Mouse (Mus musculus) small intestine, adult 2 months (tissue): ENCODE results near the gene Islr. TPM values are rescaled to one million over a fixed set of nuclear protein-coding genes. Genes with fewer than 3 reads are reported as not detected.

Source experiments
- H3K27ac ChIP-seq: fragments of 200-500 bp; 2 replicates; pipeline ENCODE4 v1.5.1; 2012; ENCODE audit warnings: low read depth, low read length, control low read depth, inconsistent platforms; ENCODE audit not compliant: insufficient read depth
- H3K27me3 ChIP-seq: fragments of 200-500 bp; 2 replicates; pipeline ENCODE4 v1.6.1; 2012; ENCODE audit warnings: mild to moderate bottlenecking, moderate library complexity, low read length, inconsistent platforms; ENCODE audit not compliant: control insufficient read depth, insufficient read depth
- H3K36me3 ChIP-seq: fragments of 200-500 bp; 2 replicates; pipeline ENCODE4 v1.6.1; 2012; ENCODE audit warnings: mild to moderate bottlenecking, low read length, control low read depth, inconsistent platforms; ENCODE audit not compliant: control insufficient read depth, insufficient read depth
- H3K4me1 ChIP-seq: fragments of 200-500 bp; 2 replicates; pipeline ENCODE4 v1.6.1; 2012; ENCODE audit warnings: low read length, inconsistent platforms, mixed read lengths; ENCODE audit not compliant: control insufficient read depth, insufficient read depth, insufficient read length
- H3K4me3 ChIP-seq: fragments of 200-500 bp; 2 replicates; pipeline ENCODE4 v1.5.1; 2012; ENCODE audit warnings: low read depth, mild to moderate bottlenecking, control low read depth, inconsistent platforms, low read length, moderate library complexity
- CTCF ChIP-seq: fragments of 200-500 bp; IDR thresholded peaks from 2 replicates; pipeline ENCODE4 v1.5.1; 2012; ENCODE audit warnings: low read depth, mild to moderate bottlenecking, control low read depth, inconsistent platforms, low read length, moderate library complexity, mixed read lengths; ENCODE audit not compliant: insufficient replicate concordance, insufficient read length; ENCODE audit errors: extremely low read depth
- POLR2A ChIP-seq: fragments of 200-500 bp; IDR thresholded peaks from 2 replicates; pipeline ENCODE4 v1.6.1; 2012; ENCODE audit warnings: low read depth, mild to moderate bottlenecking, control low read depth, inconsistent platforms, low read length, moderate library complexity
- WGBS: fragments of 180-500 bp; shearing (Covaris S2); methylation state at CpG from one replicate; pipeline ENCODE4 v1.1.7; 2018; 5-methylcytosine and 5-hydroxymethylcytosine counted together
- polyA plus RNA-seq: library from polyadenylated mRNA; depleted of rRNA; stranded (reverse); fragments of >200 nt; gene quantifications from 2 replicates; pipeline ENCODE4 v1.2.3, GENCODE M21; 2012

The Islr gene
- polyA plus RNA-seq, 1 experiment = 31.4 TPM

GRCm38 (mm10) chr9:58148806-58149205, 55.3 kb downstream of the Islr start:
- 59% methylated on average over 2 of the region's 2 CpGs for WGBS
- no peaks in the 10 kb centered on the region for H3K36me3 ChIP-seq
- no peak overlapping the region for H3K27ac ChIP-seq
- H3K4me3 ChIP-seq = no peak overlapping the region
- H3K4me1 ChIP-seq = no peaks in the 10 kb centered on the region
- no peaks in the 10 kb centered on the region for H3K27me3 ChIP-seq
- no peak for TF ChIP-seq POLR2A
- no peak for TF ChIP-seq CTCF

- 87% methylated on average over 5 of the region's 5 CpGs for WGBS
- no peak overlapping the region for H3K27ac ChIP-seq
- no peak for TF ChIP-seq CTCF
- no peak for TF ChIP-seq POLR2A
Observed at GRCm38 (mm10) chr9:58145417-58145816, 58.7 kb downstream of the Islr start.

GRCm38 (mm10) chr9:58144664-58145063, 59.4 kb downstream of the Islr start:
- TF ChIP-seq POLR2A = no peak
- no peak for TF ChIP-seq CTCF
- H3K4me1 ChIP-seq = no peaks in the 10 kb centered on the region
- H3K4me3 ChIP-seq = no peak overlapping the region
- 73% methylated on average over 1 of the region's 1 CpGs for WGBS
- H3K27me3 ChIP-seq = no peaks in the 10 kb centered on the region
- H3K27ac ChIP-seq = no peak overlapping the region
- no peaks in the 10 kb centered on the region for H3K36me3 ChIP-seq

More at GRCm38 (mm10) chr9:58145417-58145816, 58.7 kb downstream of the Islr start:
- no peak overlapping the region for H3K4me3 ChIP-seq
- no peaks in the 10 kb centered on the region for H3K36me3 ChIP-seq
- no peaks in the 10 kb centered on the region for H3K27me3 ChIP-seq
- H3K4me1 ChIP-seq = no peaks in the 10 kb centered on the region

- TF ChIP-seq POLR2A (no peak), CTCF (no peak)
- Histone ChIP-seq H3K36me3 (no peaks in the 10 kb centered on the region), H3K27ac (no peak overlapping the region), H3K27me3 (no peaks in the 10 kb centered on the region), H3K4me3 (no peak overlapping the region), H3K4me1 (no peaks in the 10 kb centered on the region)
- WGBS = 39% methylated on average over 7 of the region's 7 CpGs
Observed at GRCm38 (mm10) chr9:58143419-58143818, 60.7 kb downstream of the Islr start.

GRCm38 (mm10) chr9:58139947-58140346, 64.2 kb downstream of the Islr start:
- Histone ChIP-seq H3K4me1 (no peaks in the 10 kb centered on the region), H3K4me3 (no peak overlapping the region), H3K27me3 (no peaks in the 10 kb centered on the region), H3K27ac (no peak overlapping the region), H3K36me3 (no peaks in the 10 kb centered on the region)
- 10% methylated on average over 6 of the region's 6 CpGs for WGBS
- no peak; the same call in 1 of the 2 replicates for TF ChIP-seq POLR2A
- TF ChIP-seq CTCF = no peak

GRCm38 (mm10) chr9:58135921-58136321, 68.2 kb downstream of the Islr start:
- Histone ChIP-seq H3K27ac (no peak overlapping the region), H3K4me3 (no peak overlapping the region), H3K4me1 (no peaks in the 10 kb centered on the region), H3K36me3 (no peaks in the 10 kb centered on the region), H3K27me3 (peaks cover 6% of the 10 kb centered on the region; the same call in 1 of the 2 replicates)
- TF ChIP-seq POLR2A = no peak
- no peak for TF ChIP-seq CTCF
- 25% methylated on average over 2 of the region's 2 CpGs for WGBS

GRCm38 (mm10) chr9:58134906-58135305, 69.2 kb downstream of the Islr start:
- Histone ChIP-seq H3K27me3 (peaks cover 6% of the 10 kb centered on the region; the same call in 1 of the 2 replicates), H3K36me3 (no peaks in the 10 kb centered on the region), H3K4me1 (no peaks in the 10 kb centered on the region), H3K27ac (no peak overlapping the region), H3K4me3 (no peak overlapping the region)
- WGBS = 47% methylated on average over 7 of the region's 7 CpGs
- TF ChIP-seq POLR2A = no peak
- no peak for TF ChIP-seq CTCF
